Mouse (Mus musculus) bone marrow macrophage, adult 2 months (primary cell): ENCODE data around the gene Gm10392.

ENCODE experiments used
- CTCF ChIP-seq: IDR thresholded peaks from 2 replicates; pipeline ENCODE4 v1.5.1; 2012; ENCODE audit warnings: low read depth, mild to moderate bottlenecking, low read length, moderate library complexity
- POLR2A ChIP-seq: IDR thresholded peaks from 2 replicates; pipeline ENCODE4 v1.6.1; 2012; ENCODE audit warnings: mild to moderate bottlenecking, low read depth, low read length, borderline replicate concordance

GRCm38 (mm10) chr11:77514281-77514831, 4.6 kb downstream of the Gm10392 start:
- no peak for TF ChIP-seq CTCF
- TF ChIP-seq POLR2A: no peak
